22 mouse cellular contexts compared by ENCODE assay signal in genomic region chr5:117523010-117523409, GRCm38 (mm10).
DNase-seq lines count a peak whose midpoint lies in the region; ATAC-seq lines count a peak whose summit lies in the region.
"Had no signal": no experiment of that assay in that cellular context is flagged by ENCODE, and none has a peak within 500 bp of the region (broad histone marks: within the 10 kb centered on the region; RNA-seq: fewer than 3 reads in every experiment).

No protein-coding gene starts in this region.

- peak overlapping the region; percentile 82 for H3K27ac ChIP-seq in forebrain, embryonic 15.5 days (replicated peaks)
- H3K27ac ChIP-seq in forebrain, embryonic 10.5 days: no peak overlapping the region
- H3K27ac ChIP-seq in neural tube, embryonic 11.5 days (ENCODE audit: low read depth, low read length): no peak overlapping the region
- H3K27ac ChIP-seq: heart, embryonic 10.5 days; hindbrain, embryonic 15.5 days; limb, embryonic 10.5 days; liver, embryonic 13.5 days; lung, embryonic 15.5 days; midbrain, embryonic 12.5 days had no signal

- no peaks in the 10 kb centered on the region for H3K27me3 ChIP-seq in forebrain, embryonic 15.5 days
- H3K27me3 ChIP-seq in forebrain, embryonic 10.5 days (ENCODE audit: poor library complexity, severe bottlenecking): no peaks in the 10 kb centered on the region
- H3K27me3 ChIP-seq in neural tube, embryonic 11.5 days (ENCODE audit: control insufficient read depth, insufficient read depth, low read length): no peaks in the 10 kb centered on the region
- H3K27me3 ChIP-seq: hindbrain, embryonic 15.5 days; liver, embryonic 13.5 days; lung, embryonic 15.5 days; midbrain, embryonic 12.5 days had no signal

- no peak overlapping the region for H3K4me3 ChIP-seq in forebrain, embryonic 15.5 days
- no peak overlapping the region for H3K4me3 ChIP-seq in forebrain, embryonic 10.5 days
- H3K4me3 ChIP-seq in neural tube, embryonic 11.5 days (ENCODE audit: low read depth, low read length): no peak overlapping the region
- H3K4me3 ChIP-seq: heart, embryonic 10.5 days; hindbrain, embryonic 15.5 days; limb, embryonic 10.5 days; liver, embryonic 13.5 days; lung, embryonic 15.5 days; midbrain, embryonic 12.5 days; myocyte had no signal

- no peak overlapping the region for H3K4me2 ChIP-seq in forebrain, embryonic 15.5 days (replicated peaks)
- no peak overlapping the region for H3K4me2 ChIP-seq in neural tube, embryonic 11.5 days (ENCODE audit: low read depth)
- H3K4me2 ChIP-seq: hindbrain, embryonic 15.5 days; liver, embryonic 13.5 days; lung, embryonic 15.5 days; midbrain, embryonic 12.5 days had no signal

- DNase-seq in forebrain, embryonic 10.5 days (ENCODE audit: extremely low spot score, low spot score): no peak
- peak; percentile 7 for DNase-seq in neural tube, embryonic 11.5 days (ENCODE audit: low spot score)
- DNase-seq in neural tube, embryonic 10.5 days (ENCODE audit: extremely low spot score, low spot score): no peak
- peak; percentile 83 for DNase-seq in cerebellum, adult 9-11 months
- no peak for DNase-seq in B cell, adult 2 months
- no peak for DNase-seq in kidney, postnatal 10 days
- DNase-seq: adrenal gland, postnatal 25 days; gastrocnemius, postnatal 25 days; heart, postnatal 14 days; kidney, postnatal 14 days; liver, embryonic 13.5 days; right cerebral cortex, adult 18-20 months; thymus, adult 18-20 months had no signal

- H3K4me1 ChIP-seq in forebrain, embryonic 15.5 days: no peaks in the 10 kb centered on the region
- no peaks in the 10 kb centered on the region for H3K4me1 ChIP-seq in forebrain, embryonic 10.5 days
- no peaks in the 10 kb centered on the region for H3K4me1 ChIP-seq in neural tube, embryonic 11.5 days (ENCODE audit: control insufficient read depth, insufficient read depth, low read length)
- H3K4me1 ChIP-seq: heart, embryonic 10.5 days; liver, embryonic 13.5 days; lung, embryonic 15.5 days; midbrain, embryonic 12.5 days had no signal

- no peaks in the 10 kb centered on the region for H3K9me3 ChIP-seq in forebrain, embryonic 15.5 days
- no peaks in the 10 kb centered on the region for H3K9me3 ChIP-seq in forebrain, embryonic 10.5 days
- H3K9me3 ChIP-seq in neural tube, embryonic 11.5 days (ENCODE audit: control insufficient read depth, low read length): no peaks in the 10 kb centered on the region
- H3K9me3 ChIP-seq: heart, embryonic 10.5 days; hindbrain, embryonic 15.5 days; limb, embryonic 10.5 days; liver, embryonic 13.5 days; lung, embryonic 15.5 days had no signal

- no peak overlapping the region for H3K9ac ChIP-seq in forebrain, embryonic 15.5 days (replicated peaks)
- H3K9ac ChIP-seq in neural tube, embryonic 11.5 days (ENCODE audit: low read length): no peak overlapping the region
- H3K9ac ChIP-seq: hindbrain, embryonic 15.5 days; liver, embryonic 13.5 days; lung, embryonic 15.5 days; midbrain, embryonic 12.5 days had no signal

- 0 out of 2 replicates have a peak, but pooled peaks have one; percentile 46 for ATAC-seq in forebrain, embryonic 15.5 days (replicated peaks)
- no peak for ATAC-seq in neural tube, embryonic 11.5 days (ENCODE audit: insufficient read depth, low FRiP score, low TSS enrichment)
- no peak for ATAC-seq in granulocyte monocyte progenitor cell, adult 5-6 weeks (replicated peaks; ENCODE audit: poor library complexity, severe bottlenecking)
- ATAC-seq: intestine, postnatal 0 days had no signal

- WGBS in forebrain, embryonic 15.5 days: 53% methylated on average over 10 of the region's 10 CpGs
- WGBS in forebrain, embryonic 10.5 days: 92% methylated on average over 10 of the region's 10 CpGs
- 81% methylated on average over 10 of the region's 10 CpGs for WGBS in neural tube, embryonic 11.5 days

- H3K36me3 ChIP-seq in forebrain, embryonic 15.5 days: no peaks in the 10 kb centered on the region
- H3K36me3 ChIP-seq in forebrain, embryonic 10.5 days (replicated peaks): no peaks in the 10 kb centered on the region
- H3K36me3 ChIP-seq in neural tube, embryonic 11.5 days (ENCODE audit: control insufficient read depth, insufficient read depth, low read length): no peaks in the 10 kb centered on the region
- H3K36me3 ChIP-seq: heart, embryonic 10.5 days; hindbrain, embryonic 15.5 days; limb, embryonic 10.5 days; liver, embryonic 13.5 days; lung, embryonic 15.5 days; midbrain, embryonic 12.5 days had no signal

Comparison
In these comparisons a context has a peak if more than half of its experiments do, and no peak if none do; other contexts are left out.
1. DNase-seq: peak in neural tube, embryonic 11.5 days (single experiment) and cerebellum, adult 9-11 months (single experiment); none in forebrain, embryonic 10.5 days (single experiment), neural tube, embryonic 10.5 days (single experiment), B cell, adult 2 months (0 of 2) and kidney, postnatal 10 days (single experiment).